Mouse (Mus musculus) megakaryocyte, embryonic 14.5 days (primary cell): ENCODE results near the gene Fnbp4.

Source experiments
- FLI1 ChIP-seq: IDR thresholded peaks from 2 replicates; pipeline ENCODE4 v1.6.1; 2012; ENCODE audit warnings: low read length, inconsistent platforms, mixed read lengths
- GATA1 ChIP-seq: IDR thresholded peaks from 3 replicates; pipeline ENCODE4 v1.6.1; 2012; ENCODE audit warnings: mixed read lengths, low read length, inconsistent platforms, borderline replicate concordance

GRCm38 (mm10) chr2:90745740-90746537 is 769 bp downstream of the Fnbp4 start:
- TF ChIP-seq GATA1 (no peak), FLI1 (no peak)
